Mouse (Mus musculus) MEL (cell line): Measurements from ENCODE around the gene Tspo2.

Source experiments
- BHLHE40 ChIP-seq: IDR thresholded peaks from 2 replicates; pipeline ENCODE4 v1.6.1; 2012; ENCODE audit warnings: low read depth, mild to moderate bottlenecking, inconsistent platforms, low read length, improper control_type of control experiment, borderline replicate concordance
- ETS1 ChIP-seq: IDR thresholded peaks from 2 replicates; pipeline ENCODE4 v1.6.1; 2012; ENCODE audit warnings: low read depth, mild to moderate bottlenecking, inconsistent platforms, low read length, improper control_type of control experiment, moderate library complexity
- HCFC1 ChIP-seq: IDR thresholded peaks from 2 replicates; pipeline ENCODE4 v1.6.1; 2012; ENCODE audit warnings: low read depth, mild to moderate bottlenecking, inconsistent platforms, low read length, improper control_type of control experiment, moderate library complexity
- POLR2A ChIP-seq, 2 experiments: IDR thresholded peaks; 2 replicates each; pipeline ENCODE4 v1.6.1; 2011 to 2012; ENCODE audit warnings: low read length in 2 of 2, mild to moderate bottlenecking in 2 of 2, control low read depth in 1 of 2, improper control_type of control experiment in 1 of 2, low read depth in 1 of 2, moderate library complexity in 1 of 2; ENCODE audit not compliant: control insufficient read depth in 1 of 2, insufficient read depth in 1 of 2, poor library complexity in 1 of 2
- TBP ChIP-seq: IDR thresholded peaks from 2 replicates; pipeline ENCODE4 v1.8.0; 2011; ENCODE audit warnings: low read depth, low read length, improper control_type of control experiment

GRCm38 (mm10) chr17:48416011-48416410, 35.3 kb downstream of the Tspo2 start:
- no peak for TF ChIP-seq ETS1
- TF ChIP-seq TBP: no peak
- no peak for TF ChIP-seq BHLHE40
- TF ChIP-seq POLR2A (IDR thresholded peaks at IDR 0.05; ENCODE audit: control insufficient read depth in 1 of 2, insufficient read depth in 1 of 2, low read depth in 1 of 2, low read length in 2 of 2, poor library complexity in 1 of 2): no peak
- no peak for TF ChIP-seq HCFC1
